Mouse (Mus musculus): ENCODE results near the gene Gm43720.
"Not testable (repeated sequence)": the region's sequence is repeated elsewhere in the genome, so short reads cannot be mapped to it uniquely, and the experiment has no call there.

Gm43720 gene

DNA sequence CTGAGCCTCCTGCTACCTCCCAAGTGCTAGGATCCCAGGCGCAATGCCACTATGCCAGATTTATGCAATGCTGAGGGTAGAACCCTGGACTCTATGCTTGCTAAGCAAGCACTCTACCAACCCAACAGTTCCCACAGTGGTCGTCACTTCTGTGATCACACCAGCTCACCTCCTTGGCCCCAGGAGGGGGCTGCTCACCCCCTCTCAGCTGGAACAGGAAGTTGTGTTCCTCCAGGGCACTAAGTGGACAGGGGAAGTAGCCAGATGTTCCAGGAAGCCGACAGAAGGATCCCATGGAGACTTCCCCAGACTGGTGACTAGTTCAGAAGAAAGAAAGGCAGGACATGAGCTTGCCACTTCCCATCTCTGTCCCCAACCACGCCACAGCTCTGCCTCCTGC lies 17.8 kb downstream of the Gm43720 start:
- in situ Hi-C loops (cut with MboI), result no loop called here

- in situ Hi-C loops (cut with MboI), result no loop called here
Observed at GRCm38 (mm10) chr5:138260834-138261233, 18.9 kb downstream of the Gm43720 start.

DNA sequence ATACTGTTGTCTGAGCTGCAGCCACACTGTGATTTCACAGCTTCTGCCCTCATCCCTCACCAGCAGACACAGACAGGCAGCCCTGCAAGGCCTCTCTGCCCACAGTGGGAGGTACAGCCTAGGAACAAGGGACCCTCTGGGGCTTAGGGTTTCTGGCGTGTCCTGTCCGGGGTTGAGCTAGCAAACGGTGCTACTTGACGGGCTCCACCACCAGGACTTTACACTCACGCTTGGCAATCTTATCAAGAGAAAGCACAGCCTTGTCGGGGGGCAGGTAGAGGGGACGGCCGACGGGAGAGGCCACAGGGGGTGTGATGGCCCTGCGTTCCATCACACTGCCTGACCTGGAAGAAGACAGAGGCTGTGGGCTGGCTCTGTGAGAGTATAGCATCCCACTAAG lies 19.7 kb downstream of the Gm43720 start:
- in situ Hi-C loops (cut with MboI), result no loop called here

GRCm38 (mm10) chr5:138258993-138259392 lies 20.8 kb downstream of the Gm43720 start:
- in situ Hi-C loops (cut with MboI), result no loop called here

DNA sequence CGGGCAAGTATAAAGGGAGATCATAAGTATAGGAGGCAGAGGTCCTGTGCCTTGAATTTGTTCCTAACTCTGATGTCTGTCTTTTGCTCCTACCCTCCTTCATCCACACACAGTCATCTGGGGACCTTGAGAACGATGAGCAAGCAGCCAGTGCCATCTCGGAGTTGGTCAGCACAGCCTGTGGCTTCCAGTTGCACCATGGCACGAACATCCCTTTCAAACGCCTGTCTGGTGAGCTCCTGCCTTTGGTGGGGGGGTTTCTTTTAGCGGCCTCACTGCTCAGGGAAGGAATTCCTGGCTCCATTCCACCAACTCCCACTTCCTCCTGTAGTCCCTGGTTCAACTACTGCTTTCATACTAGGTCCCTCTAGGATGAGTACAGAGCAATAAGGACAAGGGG lies 21.2 kb downstream of the Gm43720 start:
- in situ Hi-C loops (cut with MboI), result no loop called here

- in situ Hi-C loops (cut with MboI), result no loop called here
Observed at GRCm38 (mm10) chr5:138258078-138258477, 21.7 kb downstream of the Gm43720 start.

DNA sequence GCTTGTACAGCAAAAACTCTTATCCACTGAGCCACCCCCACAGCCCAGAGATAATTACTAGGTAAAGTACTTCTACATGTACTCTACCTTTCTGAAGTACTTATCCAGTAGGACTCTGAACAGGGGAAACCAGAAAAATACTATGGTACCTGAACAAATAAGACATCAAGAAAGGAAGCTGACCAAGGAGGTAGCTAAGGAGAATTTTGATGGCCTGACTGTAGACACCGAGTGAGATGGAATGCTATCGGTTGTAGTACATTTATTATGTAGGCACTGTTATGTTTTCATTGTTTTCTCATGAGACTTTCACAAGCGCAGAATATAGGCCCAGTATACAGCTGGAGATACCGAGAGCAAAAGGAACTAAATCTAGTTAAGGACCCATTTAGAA lies 22.2 kb downstream of the Gm43720 start:
- in situ Hi-C loops (cut with MboI), result no loop called here

- in situ Hi-C loops (cut with MboI), result no loop called here
Observed at GRCm38 (mm10) chr5:138256966-138257584, 22.7 kb downstream of the Gm43720 start.

DNA sequence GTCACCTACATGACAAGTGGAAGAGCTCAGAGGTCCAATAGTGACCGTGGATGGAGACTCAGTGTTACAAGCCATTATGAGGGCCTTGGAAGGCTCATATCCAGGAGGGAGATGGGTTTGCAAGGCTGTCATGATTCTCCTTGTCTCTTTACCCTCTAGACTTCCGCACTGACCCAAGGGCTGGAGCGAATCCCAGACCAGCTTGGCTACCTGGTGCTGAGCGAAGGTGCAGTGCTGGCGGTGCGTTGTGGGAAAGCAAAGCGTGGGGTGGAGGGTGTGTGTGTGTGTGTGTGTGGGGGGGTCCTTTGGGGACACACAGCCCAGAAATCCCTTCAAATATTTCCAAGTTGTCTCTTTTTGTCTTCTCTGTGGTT lies 23.7 kb downstream of the Gm43720 start:
- in situ Hi-C loops (cut with MboI), result no loop called here

- in situ Hi-C loops (cut with MboI), result no loop called here
Observed at GRCm38 (mm10) chr5:138255353-138256093, 24.2 kb downstream of the Gm43720 start, which contains the start of gene Lamtor4. TSS of gene Lamtor4 (plus strand) at chr5:138255482.

DNA sequence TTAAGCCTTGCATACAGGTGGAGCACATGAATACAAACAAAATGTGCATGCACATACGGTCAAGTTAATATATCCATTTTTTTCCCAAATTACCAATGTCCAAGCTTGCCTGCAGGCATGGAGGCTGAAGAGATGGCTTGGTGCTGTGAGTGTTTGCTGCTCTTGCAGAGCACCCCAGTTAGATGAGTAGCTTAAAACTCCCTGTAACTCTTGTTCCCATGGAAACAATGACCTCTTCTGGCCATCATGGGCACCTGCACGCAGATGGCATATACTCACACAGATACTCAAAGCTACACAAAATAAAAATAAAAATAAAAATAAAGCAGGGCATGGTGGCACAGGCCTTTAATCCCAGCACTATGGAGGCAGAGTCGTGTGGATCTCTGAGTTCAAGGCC lies 26.7 kb downstream of the Gm43720 start:
- in situ Hi-C loops (cut with MboI), result no loop called here

- in situ Hi-C loops (cut with MboI), result no loop called here
Observed at GRCm38 (mm10) chr5:138251144-138251543, 28.6 kb downstream of the Gm43720 start.

GRCm38 (mm10) chr5:138241511-138241910 lies 38.2 kb downstream of the Gm43720 start:
- in situ Hi-C loops (cut with MboI), result no loop called here

GRCm38 (mm10) chr5:138234224-138234623 lies 45.5 kb downstream of the Gm43720 start:
- in situ Hi-C loops (cut with MboI), result no loop called here

- in situ Hi-C loops (cut with MboI), result no loop called here
Observed at GRCm38 (mm10) chr5:138233778-138234177, 46.0 kb downstream of the Gm43720 start.

GRCm38 (mm10) chr5:138229511-138229910 lies 50.2 kb downstream of the Gm43720 start:
- in situ Hi-C loops (cut with MboI), result no loop called here

- in situ Hi-C loops (cut with MboI), result no loop called here
Observed at GRCm38 (mm10) chr5:138228026-138228425, 51.7 kb downstream of the Gm43720 start.

DNA sequence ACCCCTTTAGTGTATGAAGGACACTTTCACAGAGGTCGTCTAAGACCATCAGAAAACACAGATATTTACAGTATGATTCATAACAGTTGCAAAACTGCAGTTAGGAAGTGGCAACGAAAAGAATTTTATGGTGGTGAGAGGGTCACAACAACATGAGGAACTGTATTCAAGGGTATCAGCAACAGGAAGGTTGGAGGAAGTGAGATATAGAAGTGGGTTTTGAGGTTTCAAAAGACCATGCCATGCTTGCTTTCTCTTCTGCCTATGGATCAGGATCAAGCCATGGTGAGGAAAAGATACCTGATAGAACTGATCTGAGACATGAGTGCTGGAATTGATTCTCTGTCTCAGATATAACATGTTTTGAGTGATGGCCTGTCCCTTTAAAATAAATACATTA lies 52.4 kb downstream of the Gm43720 start:
- in situ Hi-C loops (cut with MboI), result no loop called here

GRCm38 (mm10) chr5:138226491-138226890 lies 53.3 kb downstream of the Gm43720 start:
- in situ Hi-C loops (cut with MboI), result no loop called here

DNA sequence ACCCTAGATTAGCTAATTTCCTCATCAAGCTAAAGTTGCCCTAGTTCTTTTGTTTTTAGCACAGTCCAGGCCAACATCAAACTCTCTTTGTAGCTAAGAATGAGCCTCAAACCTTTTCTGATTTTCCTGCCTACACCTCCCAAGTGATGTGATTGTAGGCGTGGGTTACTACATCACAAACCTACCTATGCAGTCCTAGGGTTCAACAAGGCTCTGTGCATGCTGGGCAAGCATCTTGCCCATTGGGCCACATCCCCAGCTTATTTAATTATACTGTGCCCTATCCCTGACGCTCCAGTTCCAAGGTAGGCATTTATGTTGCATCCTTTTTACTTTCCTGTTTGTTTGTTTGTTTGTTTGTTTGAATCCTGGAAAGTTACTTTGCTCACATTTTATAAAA lies 54.1 kb downstream of the Gm43720 start, which contains the start of gene Nxpe5:
TSS of gene Nxpe5 (plus strand) at position 199 of the 400 bp plus-strand sequence.
- in situ Hi-C loops (cut with MboI), result no loop called here

GRCm38 (mm10) chr5:138223287-138223686 lies 56.5 kb downstream of the Gm43720 start:
- in situ Hi-C loops (cut with MboI), result no loop called here

DNA sequence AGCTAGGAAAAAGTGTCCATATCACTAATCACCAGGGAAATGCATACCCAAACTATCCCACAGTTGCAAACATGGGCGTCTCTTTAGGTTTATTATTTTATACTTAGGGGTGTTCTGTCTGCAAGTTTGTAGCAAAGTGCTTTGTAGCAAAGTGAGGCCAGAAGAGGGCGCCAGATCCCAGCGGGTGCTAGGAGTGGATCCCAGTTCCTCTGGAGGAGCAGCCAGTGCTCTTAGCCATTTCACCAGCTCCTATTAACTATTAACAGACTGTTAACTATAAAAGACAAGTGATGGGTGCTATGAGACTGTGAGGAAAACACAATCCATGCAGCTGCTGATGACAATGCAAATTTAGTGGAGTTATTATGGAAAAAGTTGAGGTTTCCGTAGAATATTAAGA lies 57.6 kb downstream of the Gm43720 start:
- in situ Hi-C loops (cut with MboI), result no loop called here

DNA sequence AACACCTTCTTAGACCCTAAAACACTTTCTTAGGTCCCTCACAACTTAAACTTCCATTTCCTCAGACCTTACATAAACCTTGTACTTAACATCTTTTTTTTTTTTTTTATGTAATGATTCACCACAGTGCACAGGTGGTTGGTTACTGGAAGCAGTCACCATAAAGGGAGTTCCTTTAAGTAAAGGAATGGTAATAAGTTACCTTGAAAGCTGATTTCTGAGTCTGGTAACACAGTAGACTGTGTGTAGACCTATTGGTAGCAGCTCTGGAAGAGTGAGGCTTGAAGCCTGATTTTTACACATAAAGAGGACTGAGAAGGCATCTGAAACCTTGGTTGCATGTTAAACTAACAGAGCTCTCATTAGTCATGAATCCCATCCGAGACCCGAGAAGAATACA lies 59.9 kb downstream of the Gm43720 start:
- in situ Hi-C loops (cut with MboI), result no loop called here

- in situ Hi-C loops (cut with MboI), result not testable (repeated sequence)
Observed at GRCm38 (mm10) chr5:138216632-138217031, 63.1 kb downstream of the Gm43720 start.
